Mouse (Mus musculus) midbrain, postnatal 0 days (tissue): ENCODE measurements at regions not wholly inside any gene's neighbourhood (a gene's known extent, or its start where the extent isn't known, plus 50 kb on each side); places are given as distances from the start of the nearest gene placed in this dataset.

Experiments
- ATAC-seq: fragments of 200-750 bp; cut with Nextera tagmentation; 2 replicates; pipeline ENCODE4 v1.8.0; 2017; ENCODE audit warnings: moderate number of reproducible peaks, mild to moderate bottlenecking, moderate TSS enrichment, moderate library complexity; ENCODE audit not compliant: low FRiP score
- DNase-seq: peaks from one replicate; pipeline ENCODE4 v3.0.0-alpha.2; 2015; ENCODE audit warnings: low spot score
- H3K27ac ChIP-seq: fragments of 300-500 bp; sonication (generic); 2 replicates; pipeline ENCODE4 v1.5.1; 2014; ENCODE audit warnings: low read depth, mild to moderate bottlenecking, low read length, mixed read lengths
- H3K27me3 ChIP-seq: fragments of 300-500 bp; sonication (generic); 2 replicates; pipeline ENCODE4 v1.6.1; 2014; ENCODE audit warnings: low read length, control low read depth, mixed read lengths; ENCODE audit not compliant: insufficient read depth
- H3K36me3 ChIP-seq: fragments of 300-500 bp; sonication (generic); 2 replicates; pipeline ENCODE4 v1.6.1; 2014; ENCODE audit warnings: low read length, control low read depth, mixed read lengths; ENCODE audit not compliant: insufficient read depth
- H3K4me1 ChIP-seq: fragments of 300-500 bp; sonication (generic); 2 replicates; pipeline ENCODE4 v1.6.1; 2014; ENCODE audit warnings: mild to moderate bottlenecking, control low read depth, antibody characterized with exemption, low read length, mixed read lengths; ENCODE audit not compliant: insufficient read depth
- H3K4me2 ChIP-seq: fragments of 300-500 bp; sonication (generic); 2 replicates; pipeline ENCODE4 v1.6.1; 2014; ENCODE audit warnings: low read depth, mild to moderate bottlenecking, low read length, mixed read lengths; ENCODE audit not compliant: poor library complexity, severe bottlenecking
- H3K4me3 ChIP-seq: fragments of 300-500 bp; sonication (generic); 2 replicates; pipeline ENCODE4 v1.5.1; 2014; ENCODE audit warnings: low read depth, mild to moderate bottlenecking, low read length, moderate library complexity
- H3K9ac ChIP-seq: fragments of 300-500 bp; sonication (generic); replicated peaks from 2 replicates; pipeline ENCODE4 v1.6.1; 2014; ENCODE audit warnings: mild to moderate bottlenecking, low read length, moderate library complexity, mixed read lengths; ENCODE audit not compliant: poor library complexity, severe bottlenecking
- H3K9me3 ChIP-seq: fragments of 300-500 bp; sonication (generic); 2 replicates; pipeline ENCODE4 v1.6.1; 2016; ENCODE audit warnings: low read length, control low read depth
- CTCF ChIP-seq: IDR thresholded peaks from 2 replicates; pipeline ENCODE4 v1.5.1; 2016; ENCODE audit warnings: antibody characterized with exemption, mild to moderate bottlenecking
- WGBS: fragments of 180-500 bp; shearing (Covaris S2); extraction: QIAGEN DNeasy Blood & Tissue Kit; methylation state at CpG from one replicate; pipeline ENCODE4 v1.1.7; 2014; 5-methylcytosine and 5-hydroxymethylcytosine counted together

GRCm38 (mm10) chr3:57920090-57920432 lies 72.2 kb upstream of the Pfn2 start:
- H3K4me1 ChIP-seq = no peaks in the 10 kb centered on the region
- DNase-seq = no peak
- 50% methylated on average over 1 of the region's 1 CpGs for WGBS
- no peak overlapping the region for H3K4me3 ChIP-seq
- TF ChIP-seq CTCF = no peak
- H3K9me3 ChIP-seq = no peaks in the 10 kb centered on the region
- H3K27me3 ChIP-seq = no peaks in the 10 kb centered on the region
- no peak overlapping the region for H3K9ac ChIP-seq
- no peaks in the 10 kb centered on the region for H3K36me3 ChIP-seq
- H3K27ac ChIP-seq = no peak overlapping the region
- H3K4me2 ChIP-seq = no peak overlapping the region
- ATAC-seq = no peak

- Histone ChIP-seq H3K36me3 (no peaks in the 10 kb centered on the region), H3K9me3 (no peaks in the 10 kb centered on the region), H3K27me3 (no peaks in the 10 kb centered on the region), H3K27ac (no peak overlapping the region), H3K4me1 (no peaks in the 10 kb centered on the region), H3K4me3 (no peak overlapping the region), H3K9ac (no peak overlapping the region), H3K4me2 (no peak overlapping the region)
- DNase-seq (no peak), ATAC-seq (no peak)
- no peak for TF ChIP-seq CTCF
- 93% methylated on average over 2 of the region's 2 CpGs for WGBS
These were observed 73.4 kb upstream of the Pfn2 start for GRCm38 (mm10) chr3:57921071-57921882.

GRCm38 (mm10) chr3:57923061-57923460 lies 75.2 kb upstream of the Pfn2 start:
- Histone ChIP-seq H3K4me1 (no peaks in the 10 kb centered on the region), H3K36me3 (no peaks in the 10 kb centered on the region), H3K27me3 (no peaks in the 10 kb centered on the region), H3K9ac (no peak overlapping the region), H3K27ac (no peak overlapping the region), H3K4me3 (no peak overlapping the region), H3K9me3 (no peaks in the 10 kb centered on the region), H3K4me2 (no peak overlapping the region)
- ATAC-seq (no peak), DNase-seq (no peak)
- TF ChIP-seq CTCF = no peak
- 70% methylated on average over 3 of the region's 3 CpGs for WGBS

- Histone ChIP-seq H3K27me3 (no peaks in the 10 kb centered on the region), H3K27ac (no peak overlapping the region), H3K4me3 (no peak overlapping the region), H3K9me3 (no peaks in the 10 kb centered on the region), H3K4me2 (no peak overlapping the region), H3K9ac (no peak overlapping the region), H3K4me1 (no peaks in the 10 kb centered on the region), H3K36me3 (no peaks in the 10 kb centered on the region)
- no peak for TF ChIP-seq CTCF
- no peak for DNase-seq
- WGBS = 88% methylated on average over 3 of the region's 3 CpGs
- ATAC-seq = no peak
These were observed 85.0 kb upstream of the Pfn2 start for GRCm38 (mm10) chr3:57932657-57933539.

GRCm38 (mm10) chr3:57935042-57935610 lies 87.2 kb upstream of the Pfn2 start:
- no peak for TF ChIP-seq CTCF
- H3K4me3 ChIP-seq = no peak overlapping the region
- no peak overlapping the region for H3K9ac ChIP-seq
- DNase-seq (no peak), ATAC-seq (no peak)
- WGBS = 68% methylated on average over 5 of the region's 5 CpGs
- H3K27ac ChIP-seq = no peak overlapping the region
- H3K27me3 ChIP-seq = no peaks in the 10 kb centered on the region
- H3K9me3 ChIP-seq = no peaks in the 10 kb centered on the region
- no peak overlapping the region for H3K4me2 ChIP-seq
- H3K4me1 ChIP-seq = no peaks in the 10 kb centered on the region
- H3K36me3 ChIP-seq = no peaks in the 10 kb centered on the region
